Mouse (Mus musculus): ENCODE results near the gene Wdr93. TPM values are rescaled to one million over a fixed set of nuclear protein-coding genes. Genes with fewer than 3 reads are reported as not detected.

The Wdr93 gene
- total and polyA plus RNA-seq, 2 experiments from 2014 or later = 0.27 to 0.32 TPM

GRCm38 (mm10) chr7:79799506-79799905 is 56.5 kb downstream of the Wdr93 start:
- DNase-seq (ENCODE audit: low spot score) (no peak), ATAC-seq (ENCODE audit: low FRiP score) (no peak)
- H3K27ac ChIP-seq (ENCODE audit: low read depth, low read length) = no peak overlapping the region
- no peak overlapping the region for H3K4me2 ChIP-seq (ENCODE audit: low read depth, low read length, poor library complexity, severe bottlenecking)
- H3K9me3 ChIP-seq (ENCODE audit: low read length) = no peaks in the 10 kb centered on the region
- H3K27me3 ChIP-seq (ENCODE audit: insufficient read depth, low read length) = no peaks in the 10 kb centered on the region
- H3K9ac ChIP-seq (replicated peaks; ENCODE audit: low read length, poor library complexity, severe bottlenecking) = no peak overlapping the region
- H3K36me3 ChIP-seq (ENCODE audit: insufficient read depth, low read length) = no peaks in the 10 kb centered on the region
- H3K4me1 ChIP-seq (ENCODE audit: insufficient read depth, low read length) = no peaks in the 10 kb centered on the region
- TF ChIP-seq CTCF (IDR thresholded peaks at IDR 0.05) = no peak
- 69% methylated on average over 6 of the region's 6 CpGs for WGBS
- no peak overlapping the region for H3K4me3 ChIP-seq (ENCODE audit: low read depth, low read length)

GRCm38 (mm10) chr7:79800336-79800735 is 57.4 kb downstream of the Wdr93 start:
- Histone ChIP-seq H3K4me3 (ENCODE audit: low read depth, low read length) (no peak overlapping the region), H3K4me2 (ENCODE audit: low read depth, low read length, poor library complexity, severe bottlenecking) (no peak overlapping the region), H3K27ac (ENCODE audit: low read depth, low read length) (no peak overlapping the region), H3K36me3 (ENCODE audit: insufficient read depth, low read length) (no peaks in the 10 kb centered on the region), H3K9me3 (ENCODE audit: low read length) (no peaks in the 10 kb centered on the region), H3K4me1 (ENCODE audit: insufficient read depth, low read length) (no peaks in the 10 kb centered on the region), H3K27me3 (ENCODE audit: insufficient read depth, low read length) (no peaks in the 10 kb centered on the region), H3K9ac (replicated peaks; ENCODE audit: low read length, poor library complexity, severe bottlenecking) (no peak overlapping the region)
- no peak for TF ChIP-seq CTCF (IDR thresholded peaks at IDR 0.05)
- 87% methylated on average over 4 of the region's 4 CpGs for WGBS
- DNase-seq (ENCODE audit: low spot score) = no peak
- no peak for ATAC-seq (ENCODE audit: low FRiP score)

- no peaks in the 10 kb centered on the region for H3K4me1 ChIP-seq (ENCODE audit: insufficient read depth, low read length)
- H3K36me3 ChIP-seq (ENCODE audit: insufficient read depth, low read length) = no peaks in the 10 kb centered on the region
- 74% methylated on average over 11 of the region's 11 CpGs for WGBS
- H3K9me3 ChIP-seq (ENCODE audit: low read length) = no peaks in the 10 kb centered on the region
- no peaks in the 10 kb centered on the region for H3K27me3 ChIP-seq (ENCODE audit: insufficient read depth, low read length)
- no peak overlapping the region for H3K4me2 ChIP-seq (ENCODE audit: low read depth, low read length, poor library complexity, severe bottlenecking)
- TF ChIP-seq CTCF (IDR thresholded peaks at IDR 0.05) = no peak
- ATAC-seq (ENCODE audit: low FRiP score) = no peak
- H3K4me3 ChIP-seq (ENCODE audit: low read depth, low read length) = no peak overlapping the region
- no peak overlapping the region for H3K27ac ChIP-seq (ENCODE audit: low read depth, low read length)
- no peak overlapping the region for H3K9ac ChIP-seq (replicated peaks; ENCODE audit: low read length, poor library complexity, severe bottlenecking)
- DNase-seq (ENCODE audit: low spot score) = no peak
Observed at GRCm38 (mm10) chr7:79801391-79801790, 58.4 kb downstream of the Wdr93 start.

GRCm38 (mm10) chr7:79802037-79802436 is 59.1 kb downstream of the Wdr93 start:
- no peak for TF ChIP-seq CTCF (IDR thresholded peaks at IDR 0.05)
- no peaks in the 10 kb centered on the region for H3K4me1 ChIP-seq (ENCODE audit: insufficient read depth, low read length)
- WGBS = 74% methylated on average over 5 of the region's 5 CpGs
- H3K9ac ChIP-seq (replicated peaks; ENCODE audit: low read length, poor library complexity, severe bottlenecking) = no peak overlapping the region
- DNase-seq (ENCODE audit: low spot score) = no peak
- no peak overlapping the region for H3K27ac ChIP-seq (ENCODE audit: low read depth, low read length)
- no peaks in the 10 kb centered on the region for H3K9me3 ChIP-seq (ENCODE audit: low read length)
- ATAC-seq (ENCODE audit: low FRiP score) = no peak
- H3K4me2 ChIP-seq (ENCODE audit: low read depth, low read length, poor library complexity, severe bottlenecking) = no peak overlapping the region
- H3K4me3 ChIP-seq (ENCODE audit: low read depth, low read length) = no peak overlapping the region
- H3K27me3 ChIP-seq (ENCODE audit: insufficient read depth, low read length) = no peaks in the 10 kb centered on the region
- no peaks in the 10 kb centered on the region for H3K36me3 ChIP-seq (ENCODE audit: insufficient read depth, low read length)

DNA sequence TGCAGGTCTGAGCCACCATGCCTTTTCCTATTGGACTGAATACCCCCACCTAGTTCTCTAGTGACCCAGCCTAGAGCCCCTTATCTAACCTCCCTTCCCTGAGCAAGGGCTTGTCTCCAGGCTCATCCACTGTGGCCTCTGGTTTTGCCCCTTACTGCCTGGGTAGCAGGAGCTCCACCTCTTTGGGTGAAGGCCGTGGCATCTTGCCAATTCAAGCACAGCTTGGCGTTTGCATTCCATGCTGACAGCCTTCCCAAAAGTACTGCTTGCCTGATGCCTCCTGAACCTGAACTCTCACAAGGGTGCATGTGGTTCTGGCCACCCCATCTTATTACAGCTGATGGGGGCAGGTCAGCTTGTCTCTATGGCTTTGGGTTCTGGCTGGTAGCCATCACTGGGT is 60.9 kb downstream of the Wdr93 start:
- H3K4me1 ChIP-seq (ENCODE audit: insufficient read depth, low read length) = no peaks in the 10 kb centered on the region
- ATAC-seq (ENCODE audit: low FRiP score) (no peak), DNase-seq (ENCODE audit: low spot score) (no peak)
- 58% methylated on average over 2 of the region's 2 CpGs for WGBS
- no peak overlapping the region for H3K27ac ChIP-seq (ENCODE audit: low read depth, low read length)
- H3K9me3 ChIP-seq (ENCODE audit: low read length) = no peaks in the 10 kb centered on the region
- H3K27me3 ChIP-seq (ENCODE audit: insufficient read depth, low read length) = no peaks in the 10 kb centered on the region
- no peak overlapping the region for H3K4me2 ChIP-seq (ENCODE audit: low read depth, low read length, poor library complexity, severe bottlenecking)
- no peak for TF ChIP-seq CTCF (IDR thresholded peaks at IDR 0.05)
- no peaks in the 10 kb centered on the region for H3K36me3 ChIP-seq (ENCODE audit: insufficient read depth, low read length)
- no peak overlapping the region for H3K9ac ChIP-seq (replicated peaks; ENCODE audit: low read length, poor library complexity, severe bottlenecking)
- no peak overlapping the region for H3K4me3 ChIP-seq (ENCODE audit: low read depth, low read length)

DNA sequence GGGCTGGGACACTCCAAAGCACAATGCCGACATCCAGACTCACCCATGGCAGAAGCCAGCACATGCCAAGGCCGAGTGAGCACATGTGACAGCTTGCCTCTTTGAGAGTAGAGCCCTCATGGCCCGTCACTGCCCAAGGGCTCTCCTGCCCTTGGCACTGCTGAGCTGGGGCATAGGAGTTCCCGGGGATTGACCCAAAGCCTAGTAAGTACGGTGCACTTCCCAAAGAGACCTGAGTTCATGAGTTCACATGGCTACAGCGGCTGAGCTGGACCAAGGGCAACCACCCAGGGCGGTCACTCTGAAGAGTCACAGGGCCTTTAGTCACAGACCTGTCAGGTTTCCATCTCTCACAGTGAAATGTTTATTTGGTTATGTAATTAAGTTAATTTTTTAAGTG is 65.6 kb downstream of the Wdr93 start:
- Histone ChIP-seq H3K9ac (replicated peaks; ENCODE audit: low read length, poor library complexity, severe bottlenecking) (no peak overlapping the region), H3K27me3 (ENCODE audit: insufficient read depth, low read length) (no peaks in the 10 kb centered on the region), H3K4me2 (ENCODE audit: low read depth, low read length, poor library complexity, severe bottlenecking) (no peak overlapping the region), H3K9me3 (ENCODE audit: low read length) (no peaks in the 10 kb centered on the region), H3K4me3 (ENCODE audit: low read depth, low read length) (no peak overlapping the region), H3K27ac (ENCODE audit: low read depth, low read length) (no peak overlapping the region), H3K36me3 (ENCODE audit: insufficient read depth, low read length) (no peaks in the 10 kb centered on the region), H3K4me1 (ENCODE audit: insufficient read depth, low read length) (no peaks in the 10 kb centered on the region)
- ATAC-seq (ENCODE audit: low FRiP score) (no peak), DNase-seq (ENCODE audit: low spot score) (no peak)
- WGBS = 89% methylated on average over 7 of the region's 7 CpGs
- no peak for TF ChIP-seq CTCF (IDR thresholded peaks at IDR 0.05)

Data from midbrain, postnatal 0 days (tissue).